Mouse (Mus musculus) large intestine, adult 2 months (tissue): ENCODE data around the gene Cdh20. TPM values are rescaled to one million over a fixed set of nuclear protein-coding genes. Genes with fewer than 3 reads are reported as not detected.

ENCODE experiments used
- DNase-seq: peaks from one replicate; pipeline ENCODE4 v3.0.0-alpha.2; 2012; ENCODE audit warnings: low read depth, low spot score
- WGBS: fragments of 180-500 bp; shearing (Covaris S2); methylation state at CpG from one replicate; pipeline ENCODE4 v1.1.7; 2018; 5-methylcytosine and 5-hydroxymethylcytosine counted together
- polyA plus RNA-seq: library from polyadenylated mRNA; depleted of rRNA; stranded (reverse); fragments of >200 nt; gene quantifications from 2 replicates; pipeline ENCODE4 v1.2.3, GENCODE M21; 2012

Gene Cdh20
- polyA plus RNA-seq, 1 experiment, result 0.29 TPM

GRCm38 (mm10) chr1:105002179-105002578 lies 233.8 kb downstream of the Cdh20 start:
- 98% methylated on average over 1 of the region's 1 CpGs for WGBS
- no peak for DNase-seq

- WGBS, result 94% methylated on average over 1 of the region's 1 CpGs
- DNase-seq, result no peak
These were observed 235.5 kb downstream of the Cdh20 start for GRCm38 (mm10) chr1:105003786-105004185.

GRCm38 (mm10) chr1:105012616-105013015 lies 244.3 kb downstream of the Cdh20 start:
- DNase-seq, result no peak
- 55% methylated on average over 2 of the region's 2 CpGs for WGBS

GRCm38 (mm10) chr1:105013291-105013690 lies 245.0 kb downstream of the Cdh20 start:
- WGBS, result 33% methylated on average over 1 of the region's 1 CpGs
- DNase-seq, result no peak

DNA sequence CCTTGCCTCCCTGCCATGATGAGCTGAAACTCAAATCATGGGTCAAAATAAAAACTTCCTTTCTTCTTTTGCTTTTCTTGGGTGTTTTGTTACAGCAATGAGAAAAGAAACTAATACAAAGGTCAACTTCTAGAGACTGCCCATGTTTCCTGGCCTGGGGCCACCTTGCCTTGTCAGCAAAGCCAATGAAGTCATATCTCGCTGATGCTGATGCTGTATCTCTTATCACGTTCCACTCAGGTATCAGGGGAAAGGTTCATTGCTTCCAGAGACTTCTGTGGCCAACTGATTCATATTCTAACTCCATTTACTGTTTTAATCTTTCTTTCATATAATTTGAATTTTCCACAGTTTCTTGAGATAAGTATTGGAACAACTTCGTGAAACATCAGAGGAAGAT lies 273.3 kb downstream of the Cdh20 start:
- WGBS, result 72% methylated on average over 3 of the region's 3 CpGs
- DNase-seq, result no peak
